Mouse (Mus musculus) cerebellum, adult (tissue): Measurements from ENCODE around the gene Hcls1.
A peak's percentile ranks its signal among the peaks of the same experiment; 100 is the strongest.

Experiments used
- ATAC-seq: cut with Nextera tagmentation; 2 replicates; pipeline ENCODE4 v1.9.2; 2017; ENCODE audit warnings: mild to moderate bottlenecking, moderate library complexity, mixed read lengths; ENCODE audit not compliant: insufficient number of reproducible peaks, low FRiP score, low TSS enrichment

Gene Hcls1

DNA sequence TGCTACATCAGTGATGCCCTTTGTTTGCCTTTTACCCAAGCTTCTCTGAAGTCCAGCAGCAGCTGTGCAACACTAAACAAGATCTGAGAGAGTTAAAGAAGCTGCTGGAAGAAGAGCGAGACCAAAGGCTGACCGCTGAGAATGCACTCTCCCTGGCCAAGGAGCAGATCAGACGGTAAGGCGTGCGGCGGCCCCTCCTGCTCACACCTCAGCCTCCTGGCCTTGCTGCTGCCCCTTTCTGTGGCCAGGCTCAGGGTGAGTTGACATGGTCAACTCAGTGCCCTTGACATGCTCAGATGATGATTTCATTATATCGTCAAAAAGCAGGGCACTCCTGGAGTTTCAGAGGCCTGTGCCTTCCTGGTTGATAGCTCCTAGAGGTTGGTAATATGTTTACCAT is 5.6 kb upstream of the Hcls1 start:
- no peak for ATAC-seq

- ATAC-seq, result no peak
Observed at GRCm38 (mm10) chr16:36930231-36931136, 4.3 kb upstream of the Hcls1 start.

- ATAC-seq, result no peak
Observed at GRCm38 (mm10) chr16:36931381-36931780, 3.4 kb upstream of the Hcls1 start.

- ATAC-seq, result no peak
Observed at GRCm38 (mm10) chr16:36931976-36932375, 2.8 kb upstream of the Hcls1 start.

DNA sequence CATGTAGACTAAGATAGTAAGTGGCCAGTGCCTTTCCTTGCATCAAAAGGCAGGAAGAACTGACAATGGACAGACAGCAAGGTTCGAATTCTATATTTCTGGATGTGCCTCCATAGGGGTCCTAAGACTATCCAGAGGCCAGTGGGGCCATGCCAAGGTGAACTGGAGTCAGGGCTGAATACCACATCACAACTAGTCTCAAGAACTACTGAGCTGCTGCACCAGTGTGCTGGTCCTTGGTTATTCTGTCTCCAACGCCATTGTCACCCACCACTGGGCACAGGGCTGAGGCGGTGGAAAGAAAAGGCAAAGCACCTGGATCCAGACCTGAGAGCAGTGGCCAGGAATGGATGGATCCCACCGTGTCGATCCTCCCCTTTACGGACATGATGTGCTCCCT is 2.2 kb upstream of the Hcls1 start:
- ATAC-seq, result no peak

DNA sequence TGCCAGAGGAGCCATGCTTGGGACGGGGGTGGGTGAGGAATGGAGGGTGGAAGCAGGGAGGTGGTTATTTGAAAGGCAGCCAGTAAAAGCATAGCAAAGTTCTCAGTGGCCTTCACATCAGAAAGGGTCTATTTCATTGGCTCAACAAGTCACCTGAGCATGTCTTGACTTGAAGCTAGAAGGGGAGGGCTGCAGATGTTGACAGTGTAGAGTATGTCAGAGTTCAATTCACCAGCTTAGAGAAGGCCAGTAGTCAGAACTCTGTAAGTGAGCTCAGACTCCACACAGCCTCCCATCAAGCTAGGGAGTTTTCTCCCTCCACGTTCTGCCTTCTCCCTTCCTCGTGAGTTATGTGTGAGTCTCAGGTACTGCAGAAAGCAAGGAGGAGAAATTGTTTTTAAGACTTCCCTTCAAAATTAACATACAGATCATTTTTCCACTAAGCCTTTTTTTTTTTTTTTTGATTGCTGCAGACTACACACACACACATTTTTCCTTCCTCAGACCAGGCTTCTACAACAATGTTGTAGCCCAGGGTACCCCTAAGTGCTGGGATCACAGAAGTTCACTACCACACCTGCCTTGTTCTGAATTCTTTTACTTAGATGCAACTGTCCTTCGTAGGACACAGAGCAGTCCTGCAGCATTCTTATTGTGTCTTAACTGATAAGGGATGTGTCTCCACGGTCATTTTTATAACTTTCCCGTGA is 497 bp upstream of the Hcls1 start:
- ATAC-seq, result no peak

DNA sequence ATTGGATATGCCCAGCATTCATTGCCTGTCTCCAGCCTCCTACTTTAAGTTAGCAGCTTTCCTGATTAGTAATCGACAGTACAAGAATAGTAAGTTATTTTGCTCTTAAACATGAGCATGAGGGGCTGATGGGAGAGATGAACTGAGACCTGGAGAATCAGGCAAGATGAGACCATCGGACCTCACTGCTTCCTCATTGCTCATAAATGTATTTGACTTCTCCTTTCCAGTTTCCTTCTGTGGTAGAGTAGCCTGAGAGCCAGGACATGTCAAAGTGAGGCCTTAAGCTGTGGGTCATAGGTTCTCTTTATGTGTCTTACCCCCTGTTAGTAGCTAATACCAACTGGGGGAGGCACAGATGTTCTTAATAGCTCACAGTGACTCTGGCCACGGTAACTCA is 1.0 kb downstream of the Hcls1 start:
- no peak for ATAC-seq

GRCm38 (mm10) chr16:36941137-36941727 is 6.4 kb downstream of the Hcls1 start:
- no peak for ATAC-seq

GRCm38 (mm10) chr16:36941895-36942294 is 7.1 kb downstream of the Hcls1 start:
- no peak for ATAC-seq

DNA sequence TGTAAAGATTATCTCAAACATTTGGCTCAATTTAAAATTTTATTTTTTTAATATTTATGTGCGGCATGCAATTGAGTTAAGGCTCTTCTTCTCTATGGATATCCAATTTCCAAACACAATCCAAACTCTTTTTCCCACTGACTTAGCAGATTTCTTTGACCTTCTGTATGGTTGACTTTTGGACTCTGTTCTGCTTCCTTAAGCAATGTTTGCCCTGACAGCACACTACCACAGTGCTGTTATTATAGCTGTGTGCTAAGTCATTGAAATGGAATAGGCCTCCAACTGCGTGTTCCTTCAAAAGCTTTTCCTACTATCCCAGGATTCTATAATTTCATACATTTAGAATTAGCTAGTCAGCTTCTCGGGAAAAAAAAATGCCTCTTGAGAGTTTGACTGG is 8.8 kb downstream of the Hcls1 start:
- ATAC-seq, result no peak

GRCm38 (mm10) chr16:36944895-36945424 is 10.2 kb downstream of the Hcls1 start:
- ATAC-seq, result peak; percentile 61; the same call in 1 of the 2 replicates

- ATAC-seq, result no peak
Observed at GRCm38 (mm10) chr16:36946459-36947159, 11.8 kb downstream of the Hcls1 start.

DNA sequence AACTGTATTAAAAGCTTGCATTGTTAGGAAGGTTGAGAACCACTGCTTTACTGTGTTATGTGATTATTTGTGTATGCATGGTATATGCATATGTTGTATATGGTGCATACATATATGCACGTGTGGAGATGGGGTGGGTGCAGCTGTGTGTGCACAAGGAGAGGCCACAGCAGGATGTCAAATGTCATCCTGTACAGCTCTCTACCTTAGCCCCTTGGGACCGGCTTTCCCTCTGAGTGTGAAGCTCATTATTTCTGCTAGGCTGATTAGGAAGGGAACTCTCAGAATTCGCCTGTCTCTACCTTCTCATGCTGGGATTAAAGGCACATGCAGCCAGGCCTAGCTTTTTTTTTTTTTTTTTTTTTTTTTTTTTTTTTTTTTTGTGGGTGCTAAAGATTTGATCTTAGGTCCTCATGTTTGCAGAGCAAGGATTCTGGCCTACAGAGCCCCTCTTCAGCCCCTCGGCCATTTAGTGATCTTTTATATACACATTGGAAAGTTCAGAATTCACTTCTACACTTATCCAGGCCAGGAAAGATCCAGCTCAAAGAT is 12.9 kb downstream of the Hcls1 start:
- ATAC-seq, result no peak

DNA sequence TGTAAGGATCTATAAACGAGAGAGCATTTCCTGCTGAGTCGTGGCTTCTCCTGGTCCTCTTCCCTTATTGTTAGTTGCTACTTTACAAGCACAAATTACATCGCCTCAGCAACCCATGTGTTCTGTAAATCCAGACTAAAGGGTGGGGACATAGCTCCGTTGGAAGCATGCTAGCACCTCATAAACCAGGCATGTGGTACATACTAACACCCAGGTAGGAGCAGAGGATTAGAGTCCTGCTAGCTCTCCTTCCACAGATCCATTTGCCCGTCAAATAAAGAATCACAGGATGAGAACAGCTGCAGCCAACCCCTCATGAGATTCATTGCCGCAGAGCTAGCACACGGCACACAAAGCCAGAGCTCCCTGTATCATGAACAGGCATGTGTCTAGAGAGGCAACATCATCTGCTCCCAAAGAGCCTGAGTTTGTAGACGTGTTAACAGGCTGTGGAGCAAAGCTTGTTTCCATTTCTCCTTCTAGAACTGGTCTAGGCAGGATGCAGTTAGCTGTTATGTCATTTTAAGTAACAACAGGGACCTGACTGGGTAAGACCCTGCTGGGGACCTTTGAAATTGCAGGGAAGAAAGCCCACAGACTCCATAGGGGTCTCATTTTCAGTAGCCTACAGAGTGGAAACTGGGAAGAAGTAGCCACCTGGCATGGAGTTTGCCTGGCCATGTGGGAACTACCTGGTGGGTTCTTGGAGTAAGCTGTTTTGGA is 15.0 kb downstream of the Hcls1 start:
- ATAC-seq, result no peak

DNA sequence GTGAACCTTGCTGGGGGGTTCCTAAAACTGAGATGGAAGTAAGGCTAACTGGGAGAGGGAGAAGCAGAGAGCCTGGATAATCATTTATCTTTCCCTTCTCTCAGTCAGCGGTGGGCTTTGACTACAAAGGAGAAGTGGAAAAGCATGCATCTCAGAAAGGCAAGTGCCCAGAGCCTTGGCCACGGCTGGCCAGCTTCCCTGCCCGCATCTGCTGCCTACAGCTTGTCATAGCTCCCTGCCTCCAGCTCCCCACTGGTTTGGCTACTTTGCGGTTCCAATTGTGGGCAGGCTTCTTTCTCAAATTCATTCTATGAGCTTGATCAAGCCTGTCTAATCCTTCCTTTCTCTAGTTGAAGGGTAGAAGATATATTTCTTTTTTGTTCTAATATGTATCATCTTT is 16.2 kb downstream of the Hcls1 start:
- no peak for ATAC-seq

GRCm38 (mm10) chr16:36955106-36955505 is 20.3 kb downstream of the Hcls1 start:
- no peak for ATAC-seq

DNA sequence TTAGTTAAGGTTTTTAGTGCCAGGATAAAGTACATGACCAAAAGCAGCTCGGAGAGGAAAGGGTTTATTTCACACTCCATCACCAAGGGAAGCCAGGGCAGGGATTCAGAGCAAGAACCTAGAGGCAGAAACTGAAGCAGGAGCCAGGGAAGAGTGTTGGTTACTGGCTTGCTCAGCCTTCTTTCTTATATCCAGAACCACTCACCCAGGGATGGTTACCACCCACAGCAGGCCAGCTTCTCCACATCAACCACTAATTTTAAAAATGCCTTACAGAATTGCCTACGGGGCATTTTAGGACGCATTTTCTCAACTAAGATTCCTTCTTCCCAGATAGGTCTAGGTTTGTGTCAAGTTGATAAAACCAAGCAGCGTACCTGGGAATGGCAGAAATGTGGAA is 28.6 kb downstream of the Hcls1 start:
- no peak for ATAC-seq

DNA sequence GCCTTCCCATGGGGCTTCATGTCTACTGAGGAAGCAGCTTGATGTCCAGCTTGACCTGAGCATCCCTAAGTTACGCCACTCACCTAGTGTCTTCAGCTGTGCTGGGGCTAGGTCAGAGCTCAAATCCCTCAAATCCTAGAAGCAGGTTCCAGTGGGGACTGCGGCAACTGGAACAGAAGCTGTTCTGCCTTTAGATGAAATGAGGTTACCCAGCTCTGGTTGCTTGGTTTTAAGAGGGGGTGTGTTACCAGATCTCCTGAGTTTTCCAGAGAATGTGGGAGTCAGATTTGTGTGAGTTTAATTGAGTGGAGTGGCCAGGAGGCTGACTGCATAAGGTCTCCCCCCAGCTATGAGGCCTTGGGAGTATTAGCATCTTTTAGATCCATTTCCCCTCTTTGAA is 44.3 kb downstream of the Hcls1 start:
- ATAC-seq, result no peak

GRCm38 (mm10) chr16:36983796-36984195 is 49.0 kb downstream of the Hcls1 start:
- ATAC-seq, result no peak
